Mouse (Mus musculus) thymus, postnatal 25 days (tissue): ENCODE measurements around the gene Sox1.

Source experiments
- DNase-seq: peaks from one replicate; pipeline ENCODE4 v3.0.0; 2022

Gene Sox1

GRCm38 (mm10) chr8:12395071-12396031, at the start of gene Sox1:
TSS of gene Sox1 (plus strand) at chr8:12395295.
- no peak for DNase-seq

DNA sequence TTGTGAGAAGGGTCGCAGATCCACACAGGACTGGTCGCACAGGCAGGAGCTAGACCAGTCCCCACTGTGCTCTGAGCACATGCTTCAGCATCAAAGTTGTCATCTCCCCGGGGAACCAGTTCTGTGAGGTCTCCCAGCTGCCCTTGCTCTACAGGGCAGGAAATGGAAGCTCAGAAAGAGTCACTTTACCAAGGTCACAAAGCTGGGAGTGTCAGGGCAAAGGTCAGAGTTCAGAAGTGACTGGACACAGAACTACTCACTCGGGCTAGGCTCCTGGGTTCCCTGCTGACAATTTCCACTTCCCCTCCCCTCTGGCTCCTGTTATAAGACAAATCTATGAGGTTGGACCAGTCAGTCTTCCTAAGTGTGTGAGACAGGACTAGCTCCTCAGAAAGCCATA, 49.2 kb upstream of the Sox1 start:
- no peak for DNase-seq

- no peak for DNase-seq
These were observed 48.2 kb upstream of the Sox1 start for GRCm38 (mm10) chr8:12346870-12347269.

DNA sequence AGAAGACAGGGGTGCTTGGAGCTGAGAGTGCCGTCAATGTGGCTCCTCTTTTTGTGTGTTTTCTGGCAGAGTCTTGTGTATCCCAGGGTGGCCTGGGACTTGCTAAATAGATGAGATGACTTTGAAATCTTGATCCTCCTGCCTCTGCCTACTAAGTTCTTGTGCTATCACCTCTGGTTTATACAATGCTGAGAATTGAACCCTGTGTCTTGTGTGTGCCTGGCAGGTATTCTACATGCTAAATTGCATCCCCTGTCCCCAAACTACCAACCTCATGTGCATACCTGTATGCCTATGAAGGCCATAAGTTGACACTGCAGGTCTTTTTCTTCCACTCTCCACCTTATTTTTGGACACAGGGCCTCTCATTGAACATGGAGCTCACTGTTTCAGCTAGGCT, 46.8 kb upstream of the Sox1 start:
- DNase-seq, result no peak

- no peak for DNase-seq
These were observed 45.5 kb upstream of the Sox1 start for GRCm38 (mm10) chr8:12349591-12349990.

GRCm38 (mm10) chr8:12351121-12351520, 44.0 kb upstream of the Sox1 start:
- no peak for DNase-seq

- DNase-seq, result no peak
These were observed 40.6 kb upstream of the Sox1 start for GRCm38 (mm10) chr8:12354406-12355025.

DNA sequence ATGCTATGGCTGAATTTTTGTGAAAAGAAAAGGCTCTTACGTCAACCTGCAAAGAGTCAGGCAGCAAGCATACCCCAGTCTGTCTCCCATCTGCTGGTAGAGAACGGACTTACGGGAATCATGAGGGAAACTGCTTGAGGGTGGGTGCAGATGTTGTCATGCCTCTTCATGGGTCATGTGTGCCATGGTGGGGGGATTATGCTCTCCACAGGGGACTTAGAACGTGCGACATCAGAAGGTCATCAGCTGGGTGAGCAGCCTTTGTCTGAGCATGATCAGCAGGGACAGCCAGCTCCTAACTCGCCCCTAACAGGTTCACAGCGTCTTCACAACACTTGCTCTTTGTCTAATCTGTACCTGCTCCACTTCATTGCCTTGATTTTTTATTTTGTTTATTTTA, 26.9 kb upstream of the Sox1 start:
- DNase-seq, result no peak

DNA sequence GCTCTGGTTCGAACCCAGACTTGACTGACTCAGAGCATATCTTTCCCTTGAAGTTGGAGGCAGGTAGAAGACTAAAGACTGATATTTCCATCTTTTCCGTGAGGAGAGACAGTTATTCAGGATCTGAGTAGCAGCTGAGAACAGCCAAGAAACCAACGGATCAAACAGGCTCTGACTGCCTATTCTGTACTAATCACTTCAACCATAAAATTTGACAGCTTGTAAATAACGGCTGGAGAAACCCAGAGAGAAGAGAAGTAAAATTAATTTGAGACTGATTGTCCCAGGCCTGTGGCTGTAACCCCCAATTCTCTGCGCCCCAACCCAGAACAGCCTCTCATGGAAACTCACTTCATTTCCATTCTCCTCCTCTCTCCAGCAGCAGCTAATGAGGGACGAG, 26.2 kb upstream of the Sox1 start:
- no peak for DNase-seq

- DNase-seq, result no peak
These were observed 14.0 kb upstream of the Sox1 start for GRCm38 (mm10) chr8:12381111-12381510.

GRCm38 (mm10) chr8:12382707-12383561, 12.2 kb upstream of the Sox1 start:
- DNase-seq, result no peak

GRCm38 (mm10) chr8:12383979-12384890, 10.9 kb upstream of the Sox1 start:
- no peak for DNase-seq

DNA sequence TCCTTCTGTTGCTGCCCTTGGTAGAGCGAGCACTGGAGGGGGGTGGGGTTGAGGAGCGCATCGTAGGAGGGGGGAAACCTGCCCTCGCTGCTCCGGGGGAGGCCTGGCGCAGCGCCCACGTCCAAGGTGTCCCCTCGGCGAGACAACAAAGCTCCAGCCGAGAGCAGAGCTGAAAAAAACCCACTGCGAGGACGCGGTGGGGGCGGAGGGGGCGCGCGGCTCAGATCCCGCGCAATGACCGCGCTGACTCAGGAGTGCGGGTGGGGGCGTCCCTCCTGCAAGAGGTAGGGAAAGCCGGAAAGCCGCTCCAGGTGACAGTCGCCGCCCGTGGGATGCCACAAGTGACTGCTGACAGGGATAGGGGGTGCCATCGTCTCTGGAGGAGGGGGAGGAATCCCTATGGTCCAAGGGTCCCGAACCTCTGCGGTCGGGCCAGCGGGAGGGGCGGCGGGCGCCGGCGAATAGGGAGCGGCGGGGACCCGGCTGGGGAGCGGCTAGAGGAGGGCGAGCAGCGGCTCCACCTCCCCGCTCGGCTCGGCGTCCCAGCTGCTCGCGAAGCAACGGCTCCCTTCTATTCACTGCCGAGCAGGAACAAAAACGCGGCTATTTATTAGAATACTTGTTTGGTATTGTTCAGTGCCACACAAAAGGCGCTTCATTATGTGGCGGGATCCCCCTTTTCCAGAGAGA, 10.0 kb upstream of the Sox1 start:
- no peak for DNase-seq

DNA sequence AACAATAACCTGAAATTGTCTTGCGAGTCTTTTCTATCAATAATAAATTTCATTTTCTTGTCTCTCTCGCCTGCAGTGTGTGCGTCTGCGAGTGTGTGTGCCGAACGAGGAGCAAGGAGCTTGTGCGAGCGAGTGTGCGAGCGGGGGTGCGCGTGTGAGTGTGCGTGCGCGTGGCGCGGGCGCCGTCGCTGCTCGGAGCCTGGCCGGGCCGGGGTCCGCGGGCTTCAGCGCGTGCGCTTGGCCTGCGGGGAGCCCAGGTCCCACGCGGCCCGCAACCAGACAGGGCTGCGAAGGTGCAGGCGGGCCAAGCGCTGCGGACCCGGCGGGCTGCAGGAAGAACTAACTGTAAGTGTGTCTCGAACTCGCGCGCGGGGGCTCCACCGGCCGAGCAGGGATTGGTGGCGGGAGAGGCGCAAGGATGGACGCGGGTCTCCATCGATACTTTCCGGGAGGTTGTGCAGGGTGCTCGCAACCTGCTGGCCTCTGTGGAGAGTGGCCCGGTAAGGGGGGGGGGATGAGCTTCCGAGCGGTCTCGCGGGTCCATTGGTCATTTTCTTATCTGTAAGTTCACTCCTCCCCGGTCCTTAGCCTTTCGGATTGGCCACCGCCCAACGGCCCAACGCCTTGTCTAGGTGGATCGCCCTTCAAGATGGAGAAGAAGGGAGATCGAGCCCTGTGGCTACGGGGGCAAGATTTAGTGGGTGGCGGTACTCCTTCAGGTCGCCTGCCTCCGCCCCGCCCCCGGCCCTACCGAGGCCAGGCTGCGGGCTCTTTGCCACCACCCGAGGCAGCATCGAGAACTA, 9.2 kb upstream of the Sox1 start:
- DNase-seq, result no peak

DNA sequence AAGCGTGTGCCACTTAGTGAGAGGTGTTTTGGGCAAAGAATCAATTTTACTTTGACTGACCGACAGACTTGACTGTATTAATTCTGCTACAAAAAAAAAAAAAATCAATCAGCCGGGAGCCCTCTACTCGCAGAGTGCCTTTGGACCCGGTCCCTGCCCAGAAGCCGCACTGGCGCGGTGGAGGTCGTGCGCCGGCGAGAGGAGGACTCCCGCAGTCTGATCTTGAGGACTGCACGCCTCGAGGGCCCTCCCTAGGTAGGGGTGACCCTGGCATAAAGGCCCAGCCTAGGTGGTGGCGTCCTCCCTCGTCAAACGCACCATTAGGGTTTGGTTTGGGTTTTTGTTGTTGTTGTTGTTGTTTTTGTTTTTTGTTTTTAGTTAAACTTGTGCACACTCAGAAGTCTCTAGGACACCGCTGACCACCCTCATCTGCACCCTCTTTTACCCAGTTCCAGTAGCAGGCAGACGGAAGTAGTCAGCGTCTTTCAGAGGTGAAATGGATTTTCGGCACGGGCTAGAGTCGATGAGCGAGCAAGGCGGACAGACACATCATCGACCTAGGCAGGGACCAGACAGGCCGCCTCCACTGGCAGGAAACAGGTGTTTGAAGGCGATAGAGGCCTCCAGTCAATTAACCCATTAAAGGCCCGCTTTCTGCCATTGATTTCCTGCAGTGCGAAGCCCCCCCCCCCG, 8.4 kb upstream of the Sox1 start:
- DNase-seq, result no peak

- no peak for DNase-seq
These were observed 7.8 kb upstream of the Sox1 start for GRCm38 (mm10) chr8:12387223-12387860.

DNA sequence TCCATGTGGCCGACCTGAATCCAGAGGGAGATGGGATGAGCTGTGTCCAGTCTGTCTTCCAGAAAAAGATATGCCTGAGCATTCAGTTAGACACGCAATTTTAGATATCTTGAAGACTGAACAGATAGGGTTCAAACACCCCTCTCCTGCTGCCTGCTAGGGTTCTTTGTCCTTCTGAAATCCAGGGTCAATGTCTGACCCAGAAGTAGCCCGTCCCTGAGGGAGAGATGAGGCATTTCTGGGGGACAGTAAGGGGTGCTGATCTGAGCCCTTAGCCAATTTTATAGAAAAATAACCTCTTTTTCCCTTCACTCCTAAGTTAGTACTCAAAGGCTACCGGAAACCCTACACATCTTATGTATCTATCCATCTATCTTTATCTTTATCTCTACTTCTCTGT, 7.2 kb upstream of the Sox1 start:
- DNase-seq, result no peak

DNA sequence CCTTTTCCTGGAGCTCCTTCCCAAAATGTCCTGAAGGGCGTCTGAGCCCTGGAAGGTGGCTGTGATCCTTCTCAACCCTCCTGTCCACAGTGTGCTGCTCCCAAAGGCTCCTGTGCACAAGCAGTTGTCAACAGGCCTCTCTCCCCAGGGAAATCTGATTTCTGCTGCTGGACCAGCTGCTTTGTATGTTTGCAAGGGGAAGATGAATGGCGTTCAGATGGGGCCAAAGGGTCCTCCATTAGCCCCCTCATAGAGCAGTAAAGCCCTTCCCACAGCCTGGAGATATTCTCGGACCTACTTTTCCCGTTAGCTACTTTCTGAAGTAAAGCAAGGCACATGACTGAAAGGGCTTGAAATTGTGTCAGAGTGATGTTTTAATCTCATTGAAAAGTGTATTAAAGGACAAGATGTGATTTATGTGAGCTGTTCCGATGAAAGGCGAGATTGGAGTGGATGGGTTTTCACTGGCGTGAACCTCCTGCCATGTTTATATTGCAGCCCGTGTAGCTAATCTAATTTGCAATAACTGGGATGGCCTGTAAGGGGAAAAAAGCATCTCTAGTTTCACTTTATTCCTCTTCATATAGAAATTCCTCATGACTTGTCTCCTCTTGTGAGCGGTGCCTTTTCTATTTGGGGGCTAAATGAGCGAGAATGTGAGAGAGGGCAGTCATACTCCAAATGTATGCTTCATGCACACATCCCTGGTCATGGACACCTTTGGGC, 6.5 kb upstream of the Sox1 start:
- no peak for DNase-seq

DNA sequence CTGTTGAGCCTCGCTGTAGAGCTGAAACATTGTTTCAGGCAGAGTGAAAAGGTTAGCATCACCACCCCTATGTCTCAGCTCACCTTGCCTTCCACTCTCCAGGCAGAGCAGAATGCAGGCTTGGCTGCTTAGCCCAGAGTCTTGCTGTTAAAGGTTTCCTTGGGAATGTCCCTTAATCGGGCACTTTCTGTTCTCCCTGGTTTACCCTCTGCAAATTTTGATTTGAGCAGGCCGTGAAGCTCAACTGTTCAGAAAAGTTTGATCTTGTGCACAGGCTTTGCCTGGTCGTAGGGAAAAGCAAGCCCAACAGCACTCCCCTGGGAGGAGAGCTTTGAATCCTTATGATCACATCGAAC, 6.0 kb upstream of the Sox1 start:
- DNase-seq, result no peak
